Mouse (Mus musculus) limb, embryonic 12.5 days (tissue): ENCODE data around the gene Rin3. TPM values are rescaled to one million over a fixed set of nuclear protein-coding genes. Genes with fewer than 3 reads are reported as not detected.

Experiments
- ATAC-seq: fragments of 200-750 bp; cut with Nextera tagmentation; 2 replicates; pipeline ENCODE4 v1.8.0; 2017; ENCODE audit warnings: low read depth, moderate TSS enrichment; ENCODE audit not compliant: insufficient number of reproducible peaks, insufficient read depth, low FRiP score, low TSS enrichment
- H3K27ac ChIP-seq: fragments of 300-500 bp; sonication (generic); 2 replicates; pipeline ENCODE4 v1.5.1; 2016; ENCODE audit warnings: mild to moderate bottlenecking, moderate library complexity
- H3K27me3 ChIP-seq: fragments of 300-500 bp; sonication (generic); 2 replicates; pipeline ENCODE4 v1.6.1; 2016; ENCODE audit warnings: mild to moderate bottlenecking, moderate library complexity
- H3K36me3 ChIP-seq: fragments of 300-500 bp; sonication (generic); 2 replicates; pipeline ENCODE4 v1.6.1; 2016; ENCODE audit warnings: mild to moderate bottlenecking, moderate library complexity
- H3K4me1 ChIP-seq: fragments of 300-500 bp; sonication (generic); replicated peaks from 2 replicates; pipeline ENCODE4 v1.6.1; 2016
- H3K4me2 ChIP-seq: fragments of 300-500 bp; sonication (generic); 2 replicates; pipeline ENCODE4 v1.6.1; 2016; ENCODE audit warnings: mild to moderate bottlenecking, moderate library complexity
- H3K4me3 ChIP-seq: fragments of 300-500 bp; sonication (generic); replicated peaks from 2 replicates; pipeline ENCODE4 v1.5.1; 2016; ENCODE audit warnings: mild to moderate bottlenecking
- H3K9ac ChIP-seq: fragments of 300-500 bp; sonication (generic); replicated peaks from 2 replicates; pipeline ENCODE4 v1.6.1; 2016; ENCODE audit warnings: mild to moderate bottlenecking, moderate library complexity
- H3K9me3 ChIP-seq: fragments of 300-500 bp; sonication (generic); 2 replicates; pipeline ENCODE4 v1.6.1; 2016; ENCODE audit warnings: mild to moderate bottlenecking, moderate library complexity
- WGBS: fragments of 180-500 bp; shearing (Covaris S2); methylation state at CpG from one replicate; pipeline ENCODE4 v1.1.7; 2016; 5-methylcytosine and 5-hydroxymethylcytosine counted together
- polyA plus RNA-seq: library from polyadenylated mRNA; unstranded; fragments of >200 nt; fragmentation: Nextera tagmentation; extraction: Ambion mirVana; gene quantifications from 2 replicates; pipeline ENCODE4 v1.2.1, GENCODE M21; 2016

Rin3 gene
- polyA plus RNA-seq, result 3.6 and 4.4 TPM in 2 replicates

DNA sequence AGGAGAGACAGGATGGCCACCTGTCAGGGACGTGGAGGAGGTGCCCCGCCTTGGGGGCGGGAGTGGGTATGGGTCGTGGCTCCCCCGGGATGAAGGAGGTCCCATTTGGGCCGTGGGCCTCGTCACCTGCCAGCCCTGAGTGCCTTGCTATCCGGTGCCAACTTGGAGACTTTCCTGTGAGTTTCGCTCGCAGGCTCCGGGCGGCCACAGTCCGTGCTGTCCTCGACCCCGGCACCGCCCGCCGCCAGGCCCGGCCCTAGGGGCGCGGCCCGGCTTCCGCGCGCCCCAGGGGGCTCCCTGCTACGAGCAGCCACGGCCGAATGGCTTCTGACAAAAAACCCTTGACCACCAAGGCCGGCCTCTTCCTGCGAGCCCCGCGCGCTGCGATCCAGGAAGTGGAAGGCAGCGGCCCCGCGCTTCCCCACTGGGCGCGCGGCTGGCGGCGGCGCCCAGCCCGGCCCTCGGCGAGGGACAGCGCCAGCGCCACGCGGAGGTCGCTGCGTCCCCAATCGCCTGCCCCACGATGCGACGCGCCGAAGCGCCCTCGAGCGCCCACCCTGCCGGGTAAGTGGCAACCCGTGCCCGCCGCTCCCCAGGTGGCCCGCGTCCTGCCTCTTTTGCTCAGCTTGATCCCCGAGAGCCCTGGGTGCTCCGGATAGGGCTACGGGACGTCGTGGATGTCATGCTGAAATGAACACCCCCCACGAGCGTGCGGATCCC is at the start of gene Rin3:
TSS of gene Rin3 (plus strand) at position 286 of the 720 bp plus-strand sequence.
- Histone ChIP-seq H3K9me3 (0 out of 2 replicates have a peak, but pooled peaks cover 8% of the 10 kb centered on the region), H3K4me1 (peaks cover 19% of the 10 kb centered on the region), H3K9ac (peak within 1 kb of the TSS; percentile 72), H3K4me3 (peak within 1 kb of the TSS; percentile 59), H3K4me2 (peak within 1 kb of the TSS; percentile 94), H3K27ac (no peak within 1 kb of the TSS), H3K36me3 (no peaks in the 10 kb centered on the region), H3K27me3 (peaks cover 38% of the 10 kb centered on the region)
- 1% methylated on average over 74 of the region's 75 CpGs for WGBS
- peak; percentile 52 for ATAC-seq

DNA sequence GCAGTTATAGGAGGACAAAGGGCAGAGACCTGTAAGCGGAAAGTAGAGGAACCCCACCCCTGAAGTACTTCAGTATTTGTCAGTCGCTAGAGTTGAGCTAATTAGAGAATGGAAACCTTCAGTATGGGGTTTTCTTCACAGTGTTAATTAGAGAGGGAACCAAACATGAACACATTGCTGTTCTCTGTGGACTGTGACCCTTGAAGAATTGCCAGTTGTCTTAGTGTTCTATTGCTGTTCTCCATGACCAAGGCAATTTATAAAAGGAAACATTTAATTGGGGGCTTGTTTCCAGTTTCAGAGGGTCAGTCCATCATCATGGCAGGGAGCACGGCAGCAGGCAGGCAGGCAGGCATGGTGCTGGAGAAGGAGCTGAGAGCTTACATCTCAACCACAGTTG is 47.3 kb upstream of the Rin3 start:
- 73% methylated on average over 3 of the region's 3 CpGs for WGBS
- Histone ChIP-seq H3K9ac (no peak overlapping the region), H3K36me3 (no peaks in the 10 kb centered on the region), H3K4me3 (no peak overlapping the region), H3K27ac (no peak overlapping the region), H3K4me1 (no peaks in the 10 kb centered on the region), H3K4me2 (no peak overlapping the region), H3K9me3 (no peaks in the 10 kb centered on the region), H3K27me3 (no peaks in the 10 kb centered on the region)
- ATAC-seq, result no peak

DNA sequence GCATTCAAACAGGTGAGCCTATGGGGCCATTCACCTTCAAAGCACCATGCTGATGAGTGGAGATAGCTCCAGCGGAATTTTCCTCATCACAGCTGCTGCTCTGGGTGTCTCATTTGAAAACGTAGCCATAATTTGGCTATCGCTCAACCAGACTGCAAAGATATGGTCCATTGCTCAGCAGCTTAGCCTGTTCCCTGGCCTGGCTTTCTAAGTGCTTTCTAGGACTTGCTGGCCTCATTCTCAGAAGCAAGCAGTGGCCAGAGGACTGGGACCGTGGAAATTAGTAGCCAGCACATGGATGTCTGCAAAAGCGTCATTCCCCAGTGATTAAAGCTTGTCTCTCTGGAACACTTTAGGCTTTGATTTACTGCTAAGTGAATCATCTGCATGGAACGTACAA is 46.5 kb upstream of the Rin3 start:
- H3K9ac ChIP-seq, result no peak overlapping the region
- H3K27ac ChIP-seq, result no peak overlapping the region
- 83% methylated on average over 6 of the region's 6 CpGs for WGBS
- H3K4me3 ChIP-seq, result no peak overlapping the region
- H3K9me3 ChIP-seq, result no peaks in the 10 kb centered on the region
- no peak overlapping the region for H3K4me2 ChIP-seq
- ATAC-seq, result no peak
- no peaks in the 10 kb centered on the region for H3K27me3 ChIP-seq
- H3K36me3 ChIP-seq, result no peaks in the 10 kb centered on the region
- no peaks in the 10 kb centered on the region for H3K4me1 ChIP-seq

DNA sequence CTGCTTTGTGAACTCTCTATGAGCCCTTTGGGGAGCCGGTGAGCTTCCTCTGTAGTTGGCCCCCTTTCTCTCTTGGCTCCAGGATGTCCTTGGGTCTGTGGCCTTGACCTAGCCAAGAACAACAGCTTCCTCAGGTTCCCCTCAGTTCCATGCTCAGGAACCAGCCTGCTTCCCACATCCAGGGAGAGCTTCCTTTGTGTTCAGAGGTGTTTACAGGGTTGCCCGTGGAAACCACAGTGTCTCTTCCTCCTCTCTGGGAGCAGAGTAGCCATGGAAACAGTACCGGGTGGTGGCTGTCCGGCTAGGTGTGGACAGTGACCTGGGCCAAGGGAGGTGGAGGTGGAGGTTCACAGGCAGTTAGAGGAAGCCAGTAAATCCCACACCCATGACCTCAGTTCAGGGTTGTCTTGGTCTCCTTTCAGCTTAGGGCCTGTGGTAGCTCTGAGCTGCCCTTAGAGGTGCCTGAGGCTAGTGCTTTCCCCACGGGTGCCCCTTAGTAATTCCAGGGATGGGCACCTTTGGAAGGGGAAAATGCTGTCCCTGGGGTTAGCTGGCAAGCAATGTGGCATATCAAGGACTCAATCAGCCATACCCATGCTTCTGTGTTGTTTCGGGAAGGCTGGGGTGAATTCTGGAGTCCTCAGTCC is 40.6 kb upstream of the Rin3 start:
- Histone ChIP-seq H3K36me3 (no peaks in the 10 kb centered on the region), H3K9ac (no peak overlapping the region), H3K4me1 (0 out of 2 replicates have a peak, but pooled peaks cover 8% of the 10 kb centered on the region), H3K4me3 (no peak overlapping the region), H3K27me3 (no peaks in the 10 kb centered on the region), H3K27ac (no peak overlapping the region), H3K9me3 (no peaks in the 10 kb centered on the region), H3K4me2 (no peak overlapping the region)
- no peak for ATAC-seq
- 65% methylated on average over 6 of the region's 6 CpGs for WGBS

DNA sequence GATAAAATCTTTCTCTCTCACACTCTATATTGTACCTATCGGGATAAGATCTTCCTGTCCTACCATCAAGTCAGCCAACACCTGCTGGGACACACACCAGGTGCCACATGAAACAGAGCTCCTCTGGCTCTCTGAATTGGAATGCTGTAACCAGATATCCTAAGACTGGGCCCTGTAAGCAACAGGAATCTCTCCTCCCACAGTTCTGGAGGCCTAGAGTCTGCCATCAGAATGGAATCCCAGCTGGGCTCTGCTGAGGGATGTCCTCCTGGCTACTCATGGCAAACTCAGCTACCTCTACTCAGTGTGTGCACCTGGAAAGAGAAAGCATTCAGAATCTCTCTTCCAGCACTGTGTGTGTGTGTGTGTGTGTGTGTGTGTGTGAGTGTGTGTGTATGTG is 38.9 kb upstream of the Rin3 start:
- WGBS, result 19% methylated on average over 1 of the region's 1 CpGs

DNA sequence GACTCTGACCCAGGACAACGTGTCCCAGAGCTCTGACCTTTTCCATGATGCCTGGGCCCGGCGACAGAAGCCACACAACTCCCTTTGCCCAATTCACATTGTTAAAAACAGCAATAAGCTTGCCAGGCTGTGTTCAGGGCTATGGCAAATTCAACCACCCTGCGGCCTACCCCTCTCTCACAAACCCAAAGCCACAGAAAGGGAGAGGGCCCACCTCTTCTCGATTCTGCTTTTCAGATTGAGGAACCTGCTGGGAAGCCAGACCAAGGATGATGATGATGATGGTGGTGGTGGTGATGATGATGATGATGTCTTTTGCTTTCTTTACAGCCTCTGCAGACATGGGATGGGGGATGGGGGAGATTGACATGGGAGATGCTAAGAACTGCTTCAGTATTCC is 36.6 kb upstream of the Rin3 start:
- Histone ChIP-seq H3K4me1 (0 out of 2 replicates have a peak, but pooled peaks cover 8% of the 10 kb centered on the region), H3K27ac (no peak overlapping the region), H3K4me2 (no peak overlapping the region), H3K9me3 (no peaks in the 10 kb centered on the region), H3K27me3 (no peaks in the 10 kb centered on the region), H3K4me3 (no peak overlapping the region), H3K36me3 (no peaks in the 10 kb centered on the region), H3K9ac (no peak overlapping the region)
- WGBS, result 89% methylated on average over 5 of the region's 5 CpGs
- ATAC-seq, result no peak

More for the DNA sequence above, 38.9 kb upstream of the Rin3 start:
- Histone ChIP-seq H3K4me2 (no peak overlapping the region), H3K4me1 (0 out of 2 replicates have a peak, but pooled peaks cover 8% of the 10 kb centered on the region), H3K36me3 (no peaks in the 10 kb centered on the region), H3K9me3 (no peaks in the 10 kb centered on the region), H3K4me3 (no peak overlapping the region), H3K27me3 (no peaks in the 10 kb centered on the region), H3K9ac (no peak overlapping the region), H3K27ac (0 out of 2 replicates have a peak overlapping the region, but pooled peaks have one; percentile 47)
- ATAC-seq, result 0 out of 2 replicates have a peak, but pooled peaks have one; percentile 9

DNA sequence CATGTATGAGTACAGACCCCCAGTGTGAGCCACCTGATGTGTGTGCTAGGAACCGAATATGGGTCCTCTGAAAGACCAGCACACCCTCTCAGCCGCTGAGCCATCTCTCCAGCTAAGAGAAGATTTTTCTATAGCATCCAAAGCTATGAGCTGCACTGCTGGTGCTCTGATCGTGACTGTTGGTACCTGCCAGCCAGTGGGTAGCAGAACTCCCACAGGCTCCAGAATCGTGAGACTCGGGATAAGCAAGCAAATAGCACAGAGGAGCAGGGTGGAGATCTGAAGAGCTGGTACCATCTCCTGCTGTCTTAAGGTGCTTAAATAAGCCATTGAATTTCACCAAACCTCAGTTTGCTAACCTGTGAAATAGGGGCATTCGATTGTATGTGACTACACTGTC is 34.7 kb upstream of the Rin3 start:
- Histone ChIP-seq H3K36me3 (no peaks in the 10 kb centered on the region), H3K27me3 (no peaks in the 10 kb centered on the region), H3K4me2 (no peak overlapping the region)

DNA sequence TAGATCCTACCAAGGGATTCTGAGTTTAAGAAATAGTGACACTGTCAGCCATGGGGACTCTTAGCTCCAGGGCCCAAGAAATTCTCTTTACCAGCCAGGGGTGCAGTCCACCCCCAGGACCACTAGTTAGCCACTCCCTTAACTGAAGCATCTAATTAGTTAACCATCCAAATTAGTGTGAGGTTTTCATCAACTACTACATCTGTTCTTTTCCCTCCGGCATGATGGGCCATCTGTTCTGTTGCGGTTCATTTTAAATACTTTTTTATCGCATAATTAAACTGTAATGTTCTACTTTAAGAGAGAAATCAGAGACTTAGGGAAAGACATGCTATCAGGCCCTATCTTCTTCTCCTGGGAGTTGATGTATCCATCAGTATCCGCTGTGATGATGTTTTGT is 32.5 kb upstream of the Rin3 start:
- no peaks in the 10 kb centered on the region for H3K9me3 ChIP-seq
- no peaks in the 10 kb centered on the region for H3K36me3 ChIP-seq
- H3K9ac ChIP-seq, result no peak overlapping the region
- no peaks in the 10 kb centered on the region for H3K4me1 ChIP-seq
- no peak for ATAC-seq
- no peak overlapping the region for H3K27ac ChIP-seq
- 85% methylated on average over 4 of the region's 4 CpGs for WGBS
- H3K4me3 ChIP-seq, result no peak overlapping the region
- H3K4me2 ChIP-seq, result no peak overlapping the region
- no peaks in the 10 kb centered on the region for H3K27me3 ChIP-seq

More for the DNA sequence above, 34.7 kb upstream of the Rin3 start:
- H3K9ac ChIP-seq, result no peak overlapping the region
- H3K4me3 ChIP-seq, result no peak overlapping the region
- WGBS, result 87% methylated on average over 6 of the region's 6 CpGs
- H3K27ac ChIP-seq, result no peak overlapping the region
- no peak for ATAC-seq
- 0 out of 2 replicates have a peak, but pooled peaks cover 6% of the 10 kb centered on the region for H3K4me1 ChIP-seq
- no peaks in the 10 kb centered on the region for H3K9me3 ChIP-seq

DNA sequence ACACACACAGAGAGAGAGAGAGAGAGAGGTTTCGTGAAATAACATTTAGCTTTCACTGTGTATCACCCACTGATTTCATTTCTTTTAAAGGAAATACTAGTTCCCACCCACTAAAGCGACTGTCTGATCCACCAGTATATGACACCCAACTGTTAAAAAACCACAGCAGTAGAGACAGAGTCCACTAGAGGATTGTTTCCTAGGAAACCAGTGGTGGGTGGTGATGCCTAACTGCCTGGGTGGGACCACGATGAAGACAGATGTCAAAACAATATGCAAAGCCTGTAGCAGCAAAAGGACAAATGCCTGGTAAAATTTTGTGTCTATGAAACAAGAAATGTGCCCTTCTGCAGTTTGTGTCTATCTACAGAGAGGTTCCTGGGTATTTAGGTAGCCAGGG is 31.8 kb upstream of the Rin3 start:
- no peaks in the 10 kb centered on the region for H3K36me3 ChIP-seq
- H3K9me3 ChIP-seq, result no peaks in the 10 kb centered on the region
- H3K4me3 ChIP-seq, result no peak overlapping the region
- no peak overlapping the region for H3K4me2 ChIP-seq
- no peaks in the 10 kb centered on the region for H3K27me3 ChIP-seq
- H3K4me1 ChIP-seq, result no peaks in the 10 kb centered on the region
- WGBS, result 88% methylated on average over 3 of the region's 3 CpGs
- H3K9ac ChIP-seq, result no peak overlapping the region
- no peak for ATAC-seq
- H3K27ac ChIP-seq, result no peak overlapping the region

DNA sequence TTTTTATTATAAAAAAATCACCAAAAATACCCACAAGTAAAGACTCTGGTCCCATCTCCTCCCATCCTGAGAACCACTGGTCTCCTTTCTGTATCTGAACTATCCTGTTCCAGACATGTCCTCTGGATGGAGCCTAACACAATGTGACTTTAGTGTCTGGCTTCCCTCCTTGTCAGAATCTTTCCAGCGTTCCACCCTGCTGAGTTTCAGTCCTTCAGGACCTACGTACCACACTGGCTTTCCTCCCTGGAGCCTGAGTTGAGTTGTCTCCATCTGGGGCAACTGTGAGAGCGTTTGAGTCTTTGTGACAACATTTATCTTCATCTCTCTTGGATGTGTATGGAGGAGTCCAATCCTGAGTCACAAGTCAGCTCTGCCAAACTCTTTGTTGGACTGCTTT is 30.9 kb upstream of the Rin3 start:
- H3K4me1 ChIP-seq, result no peaks in the 10 kb centered on the region

DNA sequence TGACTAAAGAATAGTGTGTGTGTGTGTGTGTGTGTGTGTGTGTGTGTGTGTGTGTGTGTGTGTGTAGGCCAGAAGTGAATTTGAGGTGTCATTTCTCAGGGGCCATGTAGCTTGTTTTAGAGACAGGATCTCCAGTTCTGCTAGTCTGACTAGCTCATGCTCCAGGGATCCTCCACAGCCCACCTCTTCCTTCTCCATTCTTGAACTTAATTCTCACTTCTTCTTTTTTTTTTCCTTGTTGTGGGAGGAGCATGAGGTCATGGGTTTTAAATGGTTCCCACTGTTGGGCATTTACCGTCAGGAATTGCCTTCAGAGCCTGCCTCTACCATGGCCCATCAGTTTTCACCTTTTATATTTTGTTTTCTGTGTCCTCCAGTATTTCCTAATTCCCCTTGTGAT is 30.3 kb upstream of the Rin3 start:
- Histone ChIP-seq H3K4me1 (no peaks in the 10 kb centered on the region), H3K27ac (no peak overlapping the region), H3K27me3 (no peaks in the 10 kb centered on the region), H3K4me2 (no peak overlapping the region), H3K9ac (no peak overlapping the region), H3K4me3 (no peak overlapping the region), H3K36me3 (no peaks in the 10 kb centered on the region), H3K9me3 (no peaks in the 10 kb centered on the region)
- 74% methylated on average over 1 of the region's 1 CpGs for WGBS
- no peak for ATAC-seq

More for the DNA sequence above, 30.9 kb upstream of the Rin3 start:
- Histone ChIP-seq H3K27me3 (no peaks in the 10 kb centered on the region), H3K9me3 (no peaks in the 10 kb centered on the region), H3K36me3 (no peaks in the 10 kb centered on the region), H3K9ac (no peak overlapping the region), H3K4me2 (no peak overlapping the region), H3K27ac (no peak overlapping the region), H3K4me3 (no peak overlapping the region)
- no peak for ATAC-seq
- WGBS, result 69% methylated on average over 3 of the region's 3 CpGs
